Comparison of ENCODE assay signal across 8 mouse cellular contexts in the genomic region with DNA sequence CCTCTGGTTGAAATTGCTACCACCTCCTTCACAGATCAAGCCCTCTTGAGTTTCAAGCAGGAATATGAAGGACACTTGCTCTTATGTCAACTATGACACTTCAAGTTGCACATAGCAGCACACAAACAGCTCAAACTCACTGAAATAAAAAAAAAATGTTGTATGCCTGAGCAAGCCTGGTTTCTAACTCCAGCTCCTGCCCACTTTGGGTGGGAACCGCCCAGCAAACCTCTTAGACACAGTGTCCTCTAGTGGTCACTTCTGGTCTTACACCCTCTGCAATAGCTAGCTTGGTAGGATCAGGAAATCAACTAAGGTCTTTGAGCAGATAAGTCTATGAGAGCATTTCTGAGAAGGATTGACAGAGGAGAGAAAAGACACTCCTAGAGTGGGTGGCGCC. TPM values are rescaled to one million over a fixed set of nuclear protein-coding genes. Genes with fewer than 3 reads are reported as not detected.
A peak's percentile ranks its signal among the peaks of the same experiment; 100 is the strongest.
DNase-seq lines count a peak whose midpoint lies in the region; ATAC-seq and TF ChIP-seq lines count a peak whose summit lies in the region.

No protein-coding gene starts in this region.

- no peaks in the 10 kb centered on the region for H3K4me1 ChIP-seq in heart, postnatal 0 days (ENCODE audit: control insufficient read depth, insufficient read depth)

- no peak overlapping the region for H3K4me2 ChIP-seq in heart, postnatal 0 days (ENCODE audit: low read depth, low read length)

- DNase-seq in heart, postnatal 0 days (ENCODE audit: low spot score): peak; percentile 45
- DNase-seq in heart, adult 11 months: no peak
- DNase-seq in CD4-positive, CD25-positive, alpha-beta regulatory T cell, adult 2 months (ENCODE audit: low read depth, low spot score): peak; percentile 91
- peak; percentile 55 for DNase-seq in adrenal gland, adult 2 months
- peak; percentile 33 to 70 for DNase-seq in layer of hippocampus, adult 2 months (ENCODE audit: low spot score in 2 of 2)
- DNase-seq in mesoderm, embryonic 11.5 days (ENCODE audit: low read depth, low spot score): peak; percentile 75
- DNase-seq in thymus, postnatal 10 days (ENCODE audit: low spot score in 2 of 2): peak; percentile 58 to 84

- H3K27me3 ChIP-seq in heart, postnatal 0 days (ENCODE audit: control insufficient read depth, insufficient read depth, low read length): peaks cover 28% of the 10 kb centered on the region

- TF ChIP-seq CTCF in heart, postnatal 0 days (IDR thresholded peaks at IDR 0.05; ENCODE audit: low read depth): peak; percentile 86
- TF ChIP-seq CTCF in layer of hippocampus, adult 2 months (conservative IDR thresholded peaks at IDR 0.05): peak; percentile 98

- no peak for ATAC-seq in heart, postnatal 0 days (ENCODE audit: insufficient read depth, low read depth)
- peak; percentile 60; the same call in 1 of the 2 replicates for ATAC-seq in erythroblast, adult 5-6 weeks (replicated peaks; ENCODE audit: low FRiP score, poor library complexity, severe bottlenecking)

- TF ChIP-seq EP300 in heart, postnatal 0 days (IDR thresholded peaks at IDR 0.05; ENCODE audit: low read depth): no peak

- no peaks in the 10 kb centered on the region for H3K9me3 ChIP-seq in heart, postnatal 0 days (replicated peaks; ENCODE audit: control insufficient read depth, low read length)

- no peaks in the 10 kb centered on the region for H3K36me3 ChIP-seq in heart, postnatal 0 days (replicated peaks; ENCODE audit: control insufficient read depth, insufficient read depth, low read length)

- 11% methylated on average over 2 of the region's 2 CpGs for WGBS in heart, postnatal 0 days

- no peak overlapping the region for H3K27ac ChIP-seq in heart, postnatal 0 days (ENCODE audit: low read depth)
- no peak overlapping the region for H3K27ac ChIP-seq in layer of hippocampus, adult 2 months

- no peak overlapping the region for H3K4me3 ChIP-seq in heart, postnatal 0 days (ENCODE audit: low read depth, low read length)
- no peak overlapping the region for H3K4me3 ChIP-seq in layer of hippocampus, adult 2 months

- no peak overlapping the region for H3K9ac ChIP-seq in heart, postnatal 0 days (replicated peaks; ENCODE audit: low read depth, low read length)

RNA-seq across cellular contexts. Expression of a gene that starts 54.2 kb away (rescaled TPM):
- 4,531 and 5,254 TPM in 2 replicates for total RNA-seq in heart, postnatal 0 days (2014; rRNA removed; ENCODE audit: low replicate concordance)
- 891 and 953 TPM in 2 replicates for polyA plus RNA-seq in heart, postnatal 0 days (2015; fragmentation: Nextera tagmentation; extraction: Ambion mirVana)
- 1,000 to 10,000 TPM; 2,277 to 2,466 TPM for total RNA-seq in adrenal gland, adult 2 months (2021)
- polyA plus RNA-seq in adrenal gland, adult 2 months (2012; rRNA removed): 10,700 and 12,163 TPM in 2 replicates
- 655 and 829 TPM in 2 replicates for total RNA-seq in erythroblast, adult 5-6 weeks (2015; ENCODE audit: low replicate concordance)
- 835 and 981 TPM in 2 replicates for total RNA-seq in erythroblast, adult 5-6 weeks (2017; ENCODE audit: low replicate concordance)
- 1,000 to 10,000 TPM; 1,620 to 1,656 TPM for total RNA-seq in layer of hippocampus, adult 2 months (2021)
